Mouse (Mus musculus) layer of hippocampus, postnatal 25 days (tissue): ENCODE results near the gene Mrtfa. TPM values are rescaled to one million over a fixed set of nuclear protein-coding genes. Genes with fewer than 3 reads are reported as not detected.
A peak's percentile ranks its signal among the peaks of the same experiment; 100 is the strongest.
"Not testable (repeated sequence)": the region's sequence is repeated elsewhere in the genome, so short reads cannot be mapped to it uniquely, and the experiment has no call there.

ENCODE experiments used
- DNase-seq, 2 experiments: peaks; one replicate each; pipeline ENCODE4 v3.0.0; 2022; ENCODE audit warnings: mixed read lengths in 2 of 2, low spot score in 1 of 2; ENCODE audit errors: extremely low spot score in 1 of 2
- total RNA-seq, 2 experiments: library from RNA; stranded (reverse); gene quantifications; 2 replicates each; pipeline ENCODE4 v1.2.3; 2021

The Mrtfa gene
- 10 to 100 TPM; 89.6 to 94.5 TPM for total RNA-seq

DNA sequence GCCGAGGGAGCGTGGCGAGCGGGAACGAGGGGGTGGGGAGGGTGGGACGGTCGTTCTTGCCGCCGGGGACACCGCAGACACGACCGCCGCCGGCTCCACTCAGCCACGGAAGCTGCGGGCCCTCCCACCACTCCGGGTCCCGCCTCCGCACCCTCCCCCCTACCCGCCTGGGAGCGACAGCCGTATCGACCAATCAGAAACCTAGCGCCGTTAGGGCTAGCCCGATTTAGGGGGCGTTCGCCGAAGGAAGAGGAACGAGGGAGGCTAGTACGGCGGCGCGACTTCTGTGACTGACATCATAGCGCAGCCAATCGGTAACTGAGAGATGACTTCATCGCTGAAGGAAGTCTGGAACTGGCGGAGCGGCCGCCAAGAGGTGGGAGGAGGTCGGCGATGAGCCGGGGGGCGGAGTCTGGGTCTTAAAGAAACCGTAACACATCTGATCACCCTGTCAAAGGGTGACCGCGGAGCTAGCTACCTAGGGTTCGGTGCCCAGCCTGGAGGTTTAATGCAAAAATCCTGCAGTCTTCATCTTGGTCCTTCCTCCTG is at the start of gene Mrtfa:
Gene Mrtfa (minus strand): TSS at position 128 of the 549 bp plus-strand sequence.
- DNase-seq = peak; percentile 97 to 98

DNA sequence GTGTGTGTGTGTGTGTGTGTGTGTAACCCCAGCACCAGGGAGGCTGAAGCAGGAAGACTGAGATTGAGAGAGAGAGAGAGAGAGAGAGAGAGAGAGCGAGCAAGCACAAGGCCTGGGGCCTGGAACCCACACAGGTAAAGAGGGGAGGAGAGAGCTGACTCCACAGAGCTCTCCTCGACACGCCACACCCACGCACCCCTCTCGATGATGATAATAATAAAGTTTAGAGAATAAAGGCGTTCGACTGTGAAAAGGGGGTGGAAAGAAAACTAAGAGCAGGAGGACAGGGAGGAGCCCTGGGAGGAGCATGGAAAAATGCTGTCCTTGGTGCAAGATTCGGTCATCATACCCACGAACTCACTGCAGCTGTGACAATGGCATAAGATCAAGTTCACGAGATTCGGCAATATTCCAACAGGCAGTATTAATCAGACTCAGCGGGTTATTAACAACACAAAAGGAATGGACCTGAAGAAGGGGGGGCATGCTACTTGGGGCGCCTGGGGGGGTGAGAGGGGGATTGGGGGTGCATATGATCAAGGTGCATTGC is 49.3 kb upstream of the Mrtfa start:
- no peak for DNase-seq

DNA sequence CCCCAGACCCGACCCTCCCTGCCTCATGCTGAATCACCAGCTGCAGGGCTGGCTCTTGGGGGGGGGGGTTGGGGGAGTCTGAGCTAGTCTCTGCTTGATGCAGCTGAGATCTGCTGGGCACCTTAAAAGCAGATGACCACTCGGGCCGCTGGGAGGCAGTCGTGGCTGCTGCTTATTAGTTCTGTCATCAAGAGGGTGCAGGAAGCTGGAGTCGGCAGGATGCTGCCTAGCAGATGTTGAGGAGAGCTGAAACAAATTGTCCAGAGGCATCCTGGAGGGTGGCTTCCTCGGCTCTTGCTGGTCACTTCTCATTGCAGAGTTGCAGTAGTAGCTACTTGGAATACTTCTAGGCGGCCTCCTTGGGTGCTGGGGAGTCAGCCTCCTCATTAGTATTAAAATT is 48.7 kb upstream of the Mrtfa start:
- no peak for DNase-seq

DNA sequence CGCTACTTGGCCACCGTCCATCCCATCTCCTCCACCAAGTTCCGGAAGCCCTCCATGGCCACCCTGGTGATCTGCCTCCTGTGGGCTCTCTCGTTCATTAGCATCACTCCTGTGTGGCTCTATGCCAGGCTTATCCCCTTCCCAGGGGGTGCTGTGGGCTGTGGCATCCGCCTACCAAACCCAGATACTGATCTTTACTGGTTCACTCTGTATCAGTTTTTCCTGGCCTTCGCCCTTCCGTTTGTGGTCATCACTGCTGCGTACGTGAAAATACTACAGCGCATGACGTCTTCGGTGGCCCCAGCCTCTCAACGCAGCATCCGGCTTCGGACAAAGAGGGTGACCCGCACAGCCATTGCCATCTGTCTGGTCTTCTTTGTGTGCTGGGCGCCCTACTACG is 46.9 kb upstream of the Mrtfa start:
- no peak for DNase-seq

DNA sequence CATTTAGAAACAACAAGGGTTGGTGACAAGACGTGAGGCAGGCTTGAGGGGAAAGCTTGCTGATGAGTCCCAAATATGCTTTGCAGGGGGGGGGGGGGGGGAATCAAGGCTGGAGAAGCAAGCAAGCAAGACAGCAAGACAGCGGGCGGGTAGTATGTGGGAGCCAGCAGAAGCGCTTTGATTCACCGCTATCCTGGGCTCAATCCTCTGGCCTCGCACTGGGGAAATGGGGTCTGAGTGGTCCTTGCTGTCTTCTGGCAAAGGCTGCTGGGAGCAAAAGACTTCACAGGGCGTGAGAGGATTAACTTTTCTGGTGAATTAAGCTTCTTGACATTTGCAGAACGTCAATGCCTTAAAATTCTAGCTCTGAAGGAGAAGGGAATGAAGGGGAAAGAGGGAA is 45.5 kb upstream of the Mrtfa start:
- DNase-seq = no peak

DNA sequence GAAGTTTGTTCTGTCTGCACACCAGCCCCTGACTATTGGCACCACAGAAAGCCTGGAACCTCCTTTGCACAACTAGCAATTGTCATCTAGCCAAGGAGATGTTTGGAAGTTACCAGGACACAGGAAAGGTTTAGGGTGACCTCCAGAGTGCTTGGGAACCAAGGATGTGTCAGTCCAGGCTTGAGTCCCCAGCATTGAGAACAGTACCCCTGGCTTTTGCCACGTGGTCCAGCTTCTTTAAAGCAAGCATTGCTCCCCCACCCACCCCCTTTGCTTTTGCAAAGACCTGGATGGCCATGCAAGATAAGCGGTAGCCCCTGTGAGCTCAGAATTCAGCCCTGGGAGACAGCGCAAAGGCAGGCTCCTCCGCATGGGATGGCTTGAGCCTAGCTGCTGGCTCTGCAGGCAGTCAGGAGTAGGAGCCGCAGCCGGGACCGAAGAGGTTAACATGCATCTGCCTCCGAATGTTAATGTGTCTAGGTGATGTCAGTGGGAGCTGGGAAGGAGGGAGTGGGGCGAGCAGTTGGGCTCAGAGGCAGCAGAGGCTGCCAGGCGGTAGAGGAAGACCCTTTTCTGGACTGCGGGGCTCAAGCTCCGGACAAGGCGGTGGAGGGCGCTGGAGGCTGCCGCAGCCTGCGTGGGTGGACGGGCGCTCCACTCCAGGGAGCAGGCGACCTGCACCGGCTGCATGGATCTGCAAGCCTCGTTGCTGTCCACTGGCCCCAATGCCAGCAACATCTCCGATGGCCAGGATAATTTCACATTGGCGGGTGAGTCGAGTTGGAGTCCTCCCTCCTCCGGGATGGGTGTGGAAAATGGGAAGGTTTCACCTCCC is 44.7 kb upstream of the Mrtfa start, which contains the start of gene Mchr1:
Gene Mchr1 (plus strand): TSS at position 414 of the 835 bp plus-strand sequence.
- peak; percentile 48 to 57 for DNase-seq

DNA sequence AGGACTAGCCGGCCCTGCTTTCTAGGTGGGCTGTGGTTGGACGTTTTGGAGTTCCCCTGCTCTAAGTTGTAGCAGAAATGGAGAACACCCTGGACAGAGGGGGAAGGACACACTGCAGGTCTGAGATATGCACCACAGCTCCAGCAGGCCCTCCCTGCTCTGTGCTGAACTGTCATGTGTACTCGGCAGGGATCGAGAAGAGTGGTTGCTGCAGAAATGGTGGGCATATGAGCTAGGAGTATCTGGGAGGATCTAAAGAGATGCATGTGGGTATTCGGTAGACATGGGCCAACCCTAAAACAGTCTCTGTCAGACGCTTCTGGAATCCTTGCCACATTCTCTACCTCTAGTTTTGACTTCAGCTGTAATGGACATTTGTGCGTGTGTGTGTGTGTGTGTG is 40.8 kb upstream of the Mrtfa start:
- no peak for DNase-seq

DNA sequence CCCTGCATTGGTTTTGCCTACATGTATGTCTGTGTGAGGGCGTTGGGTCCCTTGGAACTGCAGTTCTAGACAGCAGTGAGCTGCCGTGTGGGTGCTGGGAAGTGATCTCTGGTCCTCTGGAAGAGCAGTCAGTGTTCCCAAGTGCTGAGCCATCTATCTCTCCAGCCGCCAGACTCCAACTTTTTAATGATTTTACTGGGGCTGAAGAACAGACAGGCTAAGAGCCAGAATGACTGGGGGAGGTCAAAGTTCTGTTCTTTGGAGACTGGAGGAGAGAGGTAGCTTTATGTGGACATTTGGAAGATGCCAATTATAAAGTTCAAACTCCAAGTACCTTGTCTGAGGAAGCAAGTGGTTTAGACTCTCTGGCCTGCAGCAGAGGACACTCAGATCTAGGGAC is 39.2 kb upstream of the Mrtfa start:
- no peak for DNase-seq

DNA sequence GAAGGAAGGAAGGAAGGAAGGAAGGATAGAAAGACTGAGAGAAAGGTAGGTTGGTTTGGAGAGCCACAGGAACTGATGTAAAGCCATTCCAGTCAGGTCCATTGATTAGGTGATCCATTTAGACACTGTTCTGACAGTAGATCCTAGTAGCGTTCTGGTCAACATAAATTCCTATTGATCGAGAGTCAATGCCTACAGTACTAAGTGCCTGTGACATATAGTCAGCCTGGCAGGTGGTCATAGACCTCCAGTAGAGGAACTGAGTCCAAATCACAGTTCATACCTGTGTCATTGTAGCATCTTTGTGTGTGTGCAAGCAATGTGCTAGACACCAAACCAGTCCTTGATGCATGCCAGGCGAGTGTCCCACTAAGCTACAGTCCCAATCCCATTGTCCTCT is 37.7 kb upstream of the Mrtfa start:
- DNase-seq = no peak

DNA sequence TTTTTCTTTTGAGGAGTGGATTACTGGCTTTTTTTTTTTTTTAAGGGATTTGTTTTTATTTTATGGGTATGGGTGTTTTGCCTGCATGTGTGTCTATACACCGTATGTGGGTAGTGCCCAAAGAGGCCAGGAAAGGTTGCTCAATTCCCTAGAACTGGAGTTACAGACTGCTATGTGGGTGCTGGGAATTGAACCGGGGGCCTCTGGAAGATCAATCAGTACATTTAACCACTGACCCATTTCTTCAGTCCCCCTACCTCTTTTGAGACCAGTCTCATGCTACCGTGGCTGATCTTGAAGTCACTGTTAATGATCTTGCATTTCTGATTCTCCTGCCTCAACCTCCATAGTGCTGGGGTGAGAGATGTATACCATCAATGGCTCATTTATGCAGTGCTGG is 36.7 kb upstream of the Mrtfa start:
- DNase-seq = no peak

DNA sequence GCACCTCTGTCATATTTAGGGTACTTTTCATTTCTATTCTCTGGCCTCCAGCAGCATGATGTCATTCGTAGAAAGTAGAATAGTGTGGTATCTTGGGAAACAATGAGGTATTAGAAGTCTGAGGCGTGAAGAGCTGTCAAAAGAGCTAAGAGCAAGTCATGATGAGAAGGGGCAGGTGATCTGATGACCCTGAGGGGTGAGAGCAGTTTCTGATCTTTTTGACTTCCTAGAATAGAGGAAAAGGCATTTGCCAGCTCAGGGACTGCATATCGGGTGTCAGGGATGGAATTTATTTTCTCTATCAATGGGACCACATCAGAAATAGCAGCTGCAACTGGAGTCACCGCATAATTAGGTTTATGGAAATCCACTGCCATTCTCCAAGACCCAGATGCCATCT is 36.2 kb upstream of the Mrtfa start:
- no peak for DNase-seq

DNA sequence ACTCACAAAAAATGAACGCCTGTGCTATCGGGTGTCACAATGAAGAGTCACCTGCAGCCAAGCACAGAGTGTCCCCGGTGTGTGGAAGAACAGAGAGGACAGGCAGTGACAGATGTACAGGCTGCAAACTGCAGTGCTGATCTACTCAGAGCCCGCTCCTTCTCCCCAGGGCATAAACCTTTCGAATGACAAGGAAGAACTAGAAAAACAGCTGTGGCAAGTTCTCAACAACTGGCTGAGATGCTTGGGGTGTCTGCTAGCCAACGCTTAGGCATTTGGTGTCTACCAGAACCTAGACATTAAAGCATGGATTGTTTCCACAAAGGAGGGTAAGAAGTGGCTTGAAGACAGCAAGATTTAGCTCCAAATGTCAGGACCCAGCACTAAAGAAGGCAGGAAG is 35.2 kb upstream of the Mrtfa start:
- DNase-seq = no peak

DNA sequence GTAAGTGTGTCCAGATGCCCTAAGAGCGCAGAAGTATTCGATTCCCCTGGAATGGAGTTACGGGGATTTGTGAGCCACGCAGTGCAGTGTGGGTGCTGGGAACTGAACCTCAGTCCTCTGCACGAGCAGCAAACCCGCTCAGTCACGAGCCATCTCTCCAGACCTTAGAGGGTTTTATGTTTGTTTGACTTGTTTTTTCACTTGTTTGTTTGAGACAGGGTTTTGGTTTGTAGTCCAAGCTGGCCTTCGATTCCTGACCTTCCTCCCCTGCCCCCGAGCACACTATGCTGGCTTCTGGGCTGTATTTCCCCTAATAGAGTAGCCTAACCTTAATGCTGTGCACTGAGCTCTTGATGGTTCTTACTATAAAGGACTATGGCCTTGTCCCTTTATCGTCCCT is 34.5 kb upstream of the Mrtfa start:
- no peak for DNase-seq

DNA sequence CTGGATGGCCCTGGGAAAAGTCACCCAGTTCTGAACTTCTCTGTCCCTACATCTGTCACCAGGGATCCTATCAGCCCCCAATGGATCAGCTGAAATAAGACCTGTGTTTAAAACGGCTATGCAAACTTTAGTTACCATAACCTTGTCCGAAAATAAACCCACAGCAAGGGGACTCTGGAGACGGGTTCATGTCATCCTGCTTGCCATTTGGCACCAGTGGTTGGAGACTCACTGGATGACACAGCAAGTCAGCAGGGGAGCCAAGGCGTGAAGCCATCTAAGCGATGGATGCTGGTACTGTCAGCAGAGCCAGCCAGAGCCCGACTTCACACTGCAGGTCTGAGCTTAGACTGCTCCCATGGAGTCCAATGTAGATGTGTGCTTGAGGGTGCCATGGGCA is 30.9 kb upstream of the Mrtfa start:
- DNase-seq = no peak

DNA sequence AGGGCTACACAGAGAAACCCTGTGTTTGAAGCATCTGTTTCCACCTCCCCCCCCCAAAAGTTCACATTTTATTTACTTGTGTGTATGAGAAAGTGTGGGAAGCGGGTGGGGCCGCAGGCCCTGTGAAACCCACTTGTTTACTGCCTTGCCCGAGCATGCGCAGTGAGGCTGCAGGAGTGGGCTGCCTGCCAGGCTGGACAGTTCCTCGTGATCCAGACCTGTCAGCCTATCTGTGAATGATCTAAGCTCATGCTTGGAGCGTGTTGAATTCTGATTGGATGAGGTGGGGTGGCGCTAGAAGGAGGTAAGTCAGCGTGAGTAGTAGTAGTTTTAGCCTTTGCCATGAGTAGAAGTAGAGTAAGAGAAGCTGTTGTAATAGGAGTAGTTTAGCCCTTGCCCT is 29.5 kb upstream of the Mrtfa start:
- not testable (repeated sequence) for DNase-seq

DNA sequence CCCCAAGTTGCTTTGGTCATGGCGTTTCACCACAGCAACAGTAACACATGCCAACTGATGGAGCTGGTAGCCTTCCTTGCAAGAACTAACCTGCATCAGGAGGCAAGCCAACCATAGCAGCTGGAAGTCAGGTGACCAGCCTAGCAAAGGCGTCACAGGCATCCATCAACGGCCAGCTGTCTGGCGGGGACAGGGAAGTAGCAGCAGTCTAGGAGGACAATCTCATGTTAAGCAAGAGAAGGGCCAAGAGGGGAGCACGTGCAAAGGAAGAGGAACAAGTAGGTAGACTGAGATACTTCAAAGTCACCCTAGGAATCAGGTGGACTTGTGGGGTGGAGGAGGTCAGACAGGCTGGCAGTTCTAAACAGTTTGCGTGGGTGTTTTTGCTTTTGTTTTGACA is 28.5 kb upstream of the Mrtfa start:
- DNase-seq = no peak

DNA sequence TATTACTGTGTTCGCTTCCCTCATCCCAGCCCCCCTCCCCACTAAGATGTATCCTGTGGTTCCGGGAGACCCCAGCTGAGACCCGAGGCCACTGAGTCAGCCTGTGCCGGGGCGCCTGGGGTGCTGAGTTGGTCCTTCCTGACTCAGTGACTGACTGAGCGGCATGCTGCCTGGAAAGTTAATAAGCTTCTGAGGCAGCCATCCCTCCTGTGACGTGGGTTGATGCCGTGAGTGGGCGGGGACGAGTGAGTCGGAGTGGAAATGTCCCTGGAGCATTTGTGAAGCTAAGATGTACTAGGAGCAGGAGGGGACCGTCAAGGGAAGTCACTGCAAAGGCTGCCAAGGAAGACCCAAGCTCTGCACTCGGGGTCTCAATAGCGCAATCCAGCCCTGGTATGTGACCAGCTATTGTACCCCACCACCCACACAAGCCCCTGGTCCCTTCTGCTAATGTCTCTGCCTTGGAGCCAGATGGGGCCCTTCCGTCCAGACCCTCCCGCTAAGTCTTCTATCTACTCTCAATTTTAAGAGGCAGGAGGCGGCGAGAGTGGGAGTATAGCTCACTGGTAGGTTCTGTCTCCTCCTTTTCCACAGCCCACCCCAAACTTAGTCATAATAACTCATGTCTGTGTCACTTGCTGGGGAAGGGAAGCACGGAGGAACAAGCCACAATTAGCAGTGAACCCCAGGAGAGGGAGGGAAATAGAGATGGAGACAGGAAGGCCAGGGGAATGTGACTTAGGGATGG is 26.5 kb upstream of the Mrtfa start:
- DNase-seq = peak in 1 of 2 experiments; percentile 44

DNA sequence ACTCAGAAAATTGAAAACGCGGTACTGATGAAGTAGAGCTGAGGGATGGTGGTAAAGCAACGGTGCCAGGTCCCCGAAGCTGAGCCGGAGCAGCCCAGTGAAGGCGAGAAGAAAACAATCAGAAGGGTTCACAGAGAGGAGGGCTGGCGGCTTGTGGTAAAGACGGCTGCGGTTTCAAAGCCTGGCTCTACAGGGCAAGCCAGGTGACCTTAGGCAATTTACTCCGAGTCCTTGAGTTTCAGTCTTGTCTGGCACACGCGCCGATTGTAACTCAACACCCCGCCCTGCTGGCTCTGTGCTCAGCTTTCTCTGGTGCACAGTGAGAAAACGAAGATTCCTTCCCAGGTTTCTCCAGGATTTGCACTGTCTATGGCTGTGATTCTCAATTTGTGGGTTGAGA is 22.4 kb upstream of the Mrtfa start:
- no peak for DNase-seq

DNA sequence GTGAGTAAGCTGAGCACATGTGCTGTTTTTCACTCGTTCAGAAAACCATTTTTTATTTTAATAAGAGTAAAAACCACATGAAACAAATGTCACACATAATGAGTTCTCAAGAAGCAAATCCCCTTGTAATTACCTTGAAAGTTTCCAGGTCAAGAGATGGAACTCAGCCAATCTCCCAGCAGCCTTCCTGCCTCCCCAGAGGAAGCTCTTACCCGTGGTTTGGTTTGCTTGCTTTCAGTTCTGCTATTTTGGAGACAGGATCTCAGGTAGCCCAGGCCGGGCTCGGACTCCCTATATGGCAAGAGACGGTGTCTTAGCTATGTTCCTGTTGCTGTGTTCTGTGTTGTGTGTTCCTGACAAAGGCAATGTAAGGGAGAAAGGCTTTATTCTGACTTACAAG is 19.9 kb upstream of the Mrtfa start:
- no peak for DNase-seq

DNA sequence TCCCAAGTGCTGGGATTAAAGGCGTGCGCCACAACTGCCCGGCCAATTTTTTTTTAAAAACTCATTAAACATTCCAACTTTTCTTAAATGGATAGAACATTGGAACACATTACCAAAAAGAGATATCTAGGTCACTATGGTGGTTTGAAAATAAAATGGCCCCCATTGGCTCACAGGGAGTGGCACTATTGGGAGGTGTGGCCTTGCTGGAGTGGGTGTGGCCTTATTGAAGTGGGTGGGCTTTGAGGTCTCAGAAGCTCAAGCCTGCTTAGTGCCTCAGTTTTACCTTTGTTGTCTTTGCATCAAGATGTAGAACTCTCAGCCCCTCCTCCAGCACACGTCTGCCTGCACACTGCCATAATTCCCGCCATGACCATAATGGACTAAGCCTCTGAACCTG is 11.9 kb upstream of the Mrtfa start:
- DNase-seq = no peak

DNA sequence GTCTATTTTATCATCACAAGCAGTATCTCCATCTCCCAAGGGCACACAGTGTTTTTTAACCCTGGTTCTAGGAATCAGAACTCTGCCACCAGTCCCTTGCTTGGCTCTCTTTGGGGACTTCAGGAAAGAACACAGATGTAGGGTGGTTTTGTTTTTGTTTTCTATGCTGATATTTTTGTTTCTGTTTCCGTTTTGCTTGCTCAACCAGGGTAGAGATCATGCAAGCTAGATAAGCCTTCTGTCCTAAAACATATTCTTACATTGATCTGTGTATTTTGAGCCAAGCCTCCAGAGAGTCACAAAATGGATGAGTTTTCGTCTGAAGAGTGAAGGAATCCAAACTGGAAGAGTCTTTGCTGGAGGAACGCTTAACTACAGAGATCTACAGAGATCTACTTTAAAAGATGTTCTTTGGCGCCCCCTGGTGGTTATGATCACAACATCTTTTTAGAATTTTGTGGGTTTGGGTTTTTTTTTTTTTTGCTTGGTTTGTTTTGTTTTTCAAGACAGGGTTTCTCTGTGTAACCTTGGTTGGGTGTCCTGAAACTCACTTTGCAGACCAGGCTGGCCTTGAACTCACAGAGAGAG is 8.9 kb upstream of the Mrtfa start:
- DNase-seq = peak; percentile 35 to 89
